Mouse (Mus musculus) cerebellum, adult 2 months (tissue): Measurements from ENCODE around the gene 1700067K01Rik. TPM values are rescaled to one million over a fixed set of nuclear protein-coding genes. Genes with fewer than 3 reads are reported as not detected.

Experiments
- DNase-seq, 2 experiments: peaks; one replicate each; pipeline ENCODE4 v3.0.0; 2021
- H3K27ac ChIP-seq: fragments of 200-500 bp; 2 replicates; pipeline ENCODE4 v1.5.1; 2012; ENCODE audit warnings: low read length, control low read depth, inconsistent platforms; ENCODE audit not compliant: insufficient read depth
- H3K27me3 ChIP-seq: fragments of 200-500 bp; 2 replicates; pipeline ENCODE4 v1.6.1; 2012; ENCODE audit warnings: inconsistent platforms, mild to moderate bottlenecking, low read length, moderate library complexity; ENCODE audit not compliant: control insufficient read depth, insufficient read depth
- H3K4me1 ChIP-seq: fragments of 200-500 bp; 2 replicates; pipeline ENCODE4 v1.6.1; 2011; ENCODE audit warnings: low read length; ENCODE audit not compliant: control insufficient read depth, insufficient read depth
- H3K4me3 ChIP-seq: fragments of 200-500 bp; replicated peaks from 2 replicates; pipeline ENCODE3; 2011; ENCODE audit warnings: mild to moderate bottlenecking, low read depth, low read length, control low read depth; ENCODE audit not compliant: insufficient read depth
- CTCF ChIP-seq: fragments of 200-500 bp; IDR thresholded peaks from 2 replicates; pipeline ENCODE4 v1.5.1; 2011; ENCODE audit warnings: low read depth, mild to moderate bottlenecking, control low read depth, low read length, moderate library complexity, borderline replicate concordance; ENCODE audit not compliant: insufficient read depth
- POLR2A ChIP-seq: fragments of 200-500 bp; IDR thresholded peaks from 2 replicates; pipeline ENCODE4 v1.6.1; 2011; ENCODE audit warnings: low read length, control low read depth, borderline replicate concordance; ENCODE audit not compliant: insufficient read depth
- WGBS: fragments of 180-500 bp; shearing (Covaris S2); methylation state at CpG from one replicate; pipeline ENCODE4 v1.1.7; 2018; 5-methylcytosine and 5-hydroxymethylcytosine counted together
- polyA plus RNA-seq: library from polyadenylated mRNA; depleted of rRNA; stranded (reverse); fragments of >200 nt; gene quantifications from 2 replicates; pipeline ENCODE4 v1.2.3, GENCODE M21; 2012; rRNA removed

1700067K01Rik gene
- polyA plus RNA-seq, 1 experiment, result 0.11 TPM

DNA sequence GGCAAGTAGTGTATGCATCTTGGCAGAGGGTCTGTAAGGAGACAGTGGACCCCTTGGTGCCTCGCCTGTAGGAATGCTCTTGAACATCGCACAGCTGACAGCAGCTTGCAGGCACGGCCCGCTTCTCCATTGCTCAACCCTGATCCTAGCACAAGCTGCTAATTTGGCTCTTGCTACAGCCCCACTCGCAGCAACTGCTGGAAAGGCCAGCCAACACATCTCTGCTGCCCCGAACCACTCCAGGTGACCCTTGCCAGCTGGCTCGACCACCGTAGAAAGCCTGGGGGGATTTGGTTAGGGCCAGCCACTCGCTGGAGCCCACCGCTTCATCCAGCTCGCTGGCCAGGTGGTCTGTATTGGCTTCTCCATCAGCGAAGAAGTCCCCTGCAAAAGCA is 41.6 kb downstream of the 1700067K01Rik start:
- Histone ChIP-seq H3K4me3 (no peak overlapping the region), H3K27ac (no peak overlapping the region), H3K4me1 (no peaks in the 10 kb centered on the region), H3K27me3 (no peaks in the 10 kb centered on the region)
- no peak for DNase-seq
- WGBS, result 35% methylated on average over 12 of the region's 12 CpGs
- no peak for TF ChIP-seq CTCF
- TF ChIP-seq POLR2A, result no peak

DNA sequence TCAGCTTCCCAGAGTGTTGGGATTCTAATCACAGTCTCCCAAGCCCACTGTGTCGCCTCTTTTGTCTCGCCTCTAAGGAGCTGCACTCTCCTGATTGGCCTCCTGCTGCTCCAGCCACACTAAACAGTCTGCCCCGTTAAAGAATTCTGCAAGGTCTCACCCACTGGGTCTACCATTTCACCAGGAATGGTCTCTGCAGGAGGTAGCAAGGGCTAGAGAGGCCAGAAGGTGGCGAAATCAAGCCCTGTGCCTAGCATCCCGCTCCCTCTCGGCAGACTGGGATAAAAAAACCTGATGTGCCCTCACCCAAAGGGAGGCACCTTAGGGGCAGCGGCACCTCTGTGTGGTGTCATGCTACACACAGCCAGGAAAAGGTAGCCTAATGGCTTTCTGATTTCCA is 42.8 kb downstream of the 1700067K01Rik start:
- WGBS, result 42% methylated on average over 7 of the region's 7 CpGs
- Histone ChIP-seq H3K4me3 (no peak overlapping the region), H3K27ac (no peak overlapping the region), H3K27me3 (no peaks in the 10 kb centered on the region), H3K4me1 (no peaks in the 10 kb centered on the region)
- DNase-seq, result no peak
- TF ChIP-seq CTCF, result no peak
- no peak for TF ChIP-seq POLR2A

DNA sequence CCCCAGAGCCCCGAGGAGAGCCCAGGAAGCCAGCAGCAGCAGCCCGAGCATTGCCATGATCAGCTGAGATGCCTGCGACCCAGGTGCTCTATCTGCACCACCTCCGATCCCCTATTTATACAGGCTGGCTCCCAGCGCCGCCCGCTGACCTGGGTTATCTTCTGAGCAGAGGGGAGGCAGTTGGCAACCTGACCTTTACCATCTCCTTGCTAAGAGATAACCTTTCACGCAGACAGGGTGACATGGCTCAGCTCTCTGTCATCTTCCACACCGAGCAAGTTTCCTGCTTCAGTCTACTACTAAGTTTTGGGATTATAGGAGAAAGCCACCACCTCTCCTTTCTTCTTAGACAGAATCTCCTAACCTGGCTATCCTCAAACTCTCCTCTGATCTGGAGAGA is 43.6 kb downstream of the 1700067K01Rik start, which contains the start of gene Rln3:
Gene Rln3 (minus strand): TSS at position 101 of the 400 bp plus-strand sequence.
- Histone ChIP-seq H3K27ac (no peak within 1 kb of the TSS), H3K4me1 (no peaks in the 10 kb centered on the region), H3K27me3 (no peaks in the 10 kb centered on the region), H3K4me3 (no peak within 1 kb of the TSS)
- TF ChIP-seq POLR2A, result no peak
- TF ChIP-seq CTCF, result no peak
- WGBS, result 39% methylated on average over 9 of the region's 9 CpGs
- no peak for DNase-seq

DNA sequence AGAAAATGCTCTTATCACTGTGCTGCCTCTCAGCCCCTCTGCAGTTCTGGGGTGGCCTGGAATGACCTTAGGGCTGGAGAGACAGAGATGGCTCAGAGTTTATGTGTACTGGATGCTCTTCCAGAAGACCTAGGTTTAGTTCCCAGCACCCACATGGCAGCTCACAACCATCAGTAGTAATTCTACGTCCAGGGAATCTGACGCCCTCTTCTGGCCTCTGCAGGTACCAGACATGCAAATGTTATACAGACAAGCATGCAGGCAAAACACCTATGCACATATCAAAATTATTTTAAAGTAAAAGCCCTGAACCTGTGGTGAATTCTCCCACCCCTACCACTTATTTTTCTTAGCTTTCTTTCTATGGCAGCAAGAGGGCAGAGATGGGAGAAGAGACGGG is 45.2 kb downstream of the 1700067K01Rik start:
- Histone ChIP-seq H3K4me3 (no peak overlapping the region), H3K27ac (no peak overlapping the region), H3K4me1 (no peaks in the 10 kb centered on the region), H3K27me3 (no peaks in the 10 kb centered on the region)
- TF ChIP-seq CTCF (no peak), POLR2A (no peak)
- no peak for DNase-seq
- WGBS, result 78% methylated on average over 3 of the region's 3 CpGs

DNA sequence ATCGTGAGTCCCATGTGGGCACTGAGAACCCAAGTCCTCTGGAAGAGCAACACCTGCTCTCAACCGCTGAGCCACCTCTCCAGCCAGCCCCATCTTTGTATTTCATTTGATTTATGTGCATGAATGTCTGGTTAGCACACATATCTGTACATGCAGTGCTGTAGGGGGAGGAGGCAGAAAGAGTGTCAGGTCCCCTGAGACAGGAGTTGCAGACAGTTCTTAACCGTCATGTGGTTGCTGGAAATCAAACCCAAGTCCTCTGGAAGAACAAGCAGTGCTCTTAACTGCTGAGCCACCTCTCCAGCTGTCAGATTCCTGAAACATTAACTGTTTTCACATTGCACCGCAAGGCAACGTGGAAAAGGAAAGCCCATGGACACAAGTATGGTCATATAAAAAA is 46.9 kb downstream of the 1700067K01Rik start:
- Histone ChIP-seq H3K4me3 (no peak overlapping the region), H3K27me3 (no peaks in the 10 kb centered on the region), H3K4me1 (no peaks in the 10 kb centered on the region), H3K27ac (no peak overlapping the region)
- no peak for DNase-seq
- WGBS, result 78% methylated on average over 5 of the region's 5 CpGs
- no peak for TF ChIP-seq CTCF
- TF ChIP-seq POLR2A, result no peak

DNA sequence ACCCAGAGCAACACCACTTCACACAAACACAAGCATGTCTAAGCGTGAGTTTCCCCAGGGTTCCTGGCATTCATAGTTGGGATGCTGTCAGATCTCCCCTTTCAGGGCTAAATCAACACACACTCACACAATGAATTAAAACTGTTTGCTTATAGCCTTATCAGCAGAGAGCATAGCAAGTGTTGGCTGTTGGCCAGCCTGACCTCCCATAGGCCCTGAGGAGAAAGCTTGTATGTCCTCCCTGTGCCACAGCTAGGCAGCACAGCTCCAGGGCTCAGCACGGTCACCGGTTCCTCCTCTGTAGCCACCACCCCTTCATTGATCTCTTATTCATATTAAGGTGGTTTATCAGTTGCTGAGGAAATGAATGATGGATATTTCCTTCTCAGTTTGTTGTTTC is 51.4 kb downstream of the 1700067K01Rik start:
- no peaks in the 10 kb centered on the region for H3K4me1 ChIP-seq
- H3K4me3 ChIP-seq, result no peak overlapping the region
- WGBS, result 64% methylated on average over 3 of the region's 3 CpGs
- TF ChIP-seq CTCF (no peak), POLR2A (no peak)
- no peaks in the 10 kb centered on the region for H3K27me3 ChIP-seq
- H3K27ac ChIP-seq, result no peak overlapping the region
- DNase-seq, result no peak

DNA sequence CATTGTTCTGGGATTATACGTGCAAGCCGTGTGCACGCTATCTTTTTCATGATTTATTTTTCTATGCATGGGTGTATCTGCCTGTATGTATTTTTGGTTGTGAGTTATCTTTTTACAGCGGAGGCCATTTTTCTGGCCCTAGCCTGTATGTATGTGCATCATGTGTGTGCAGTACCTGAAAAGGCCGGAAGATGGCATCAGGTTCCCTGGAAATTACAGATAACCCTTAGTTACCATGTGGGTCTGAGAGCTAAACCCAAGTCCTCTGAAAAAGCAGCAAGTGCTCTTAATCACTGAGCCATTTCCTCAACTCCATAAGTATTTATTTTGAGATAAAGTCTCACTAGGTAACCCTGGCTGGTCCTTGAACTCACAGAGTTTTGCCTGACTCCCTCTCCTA is 51.9 kb downstream of the 1700067K01Rik start:
- H3K27ac ChIP-seq, result no peak overlapping the region
- 95% methylated on average over 5 of the region's 5 CpGs for WGBS
- DNase-seq, result no peak
- H3K4me3 ChIP-seq, result no peak overlapping the region
- H3K27me3 ChIP-seq, result no peaks in the 10 kb centered on the region
- no peaks in the 10 kb centered on the region for H3K4me1 ChIP-seq
- TF ChIP-seq POLR2A (no peak), CTCF (no peak)

Other genes starting within 250 kb of the 1700067K01Rik start
- 164 and 184 TPM in 2 replicates for gene Adgrl1, start 101.4 kb upstream of the 1700067K01Rik start, polyA plus RNA-seq
- gene Gm10644, start 46.3 kb upstream of the 1700067K01Rik start, polyA plus RNA-seq, result 0.56 and 0.74 TPM in 2 replicates
- 2.0 and 2.5 TPM in 2 replicates for gene Asf1b, start 46.0 kb upstream of the 1700067K01Rik start, polyA plus RNA-seq
- gene Prkaca, start 28.5 kb upstream of the 1700067K01Rik start, polyA plus RNA-seq, result 235 and 256 TPM in 2 replicates
- 50.5 and 55.1 TPM in 2 replicates for gene Samd1, start 3.8 kb upstream of the 1700067K01Rik start, polyA plus RNA-seq
- 4.6 and 7.8 TPM in 2 replicates for gene 2210011C24Rik, start 10.7 kb downstream of the 1700067K01Rik start, polyA plus RNA-seq
- gene Palm3, start 20.0 kb downstream of the 1700067K01Rik start, polyA plus RNA-seq, result 2.8 and 4.1 TPM in 2 replicates
- 0.17 and 0.21 TPM in 2 replicates for gene Il27ra, start 41.1 kb downstream of the 1700067K01Rik start, polyA plus RNA-seq
- gene Rln3, start 43.5 kb downstream of the 1700067K01Rik start, polyA plus RNA-seq, result 2.6 and 7.4 TPM in 2 replicates
- gene Gm10643, start 63.6 kb downstream of the 1700067K01Rik start, polyA plus RNA-seq, result 2.0 and 2.1 TPM in 2 replicates
- 27.2 and 27.8 TPM in 2 replicates for gene Rfx1, start 65.3 kb downstream of the 1700067K01Rik start, polyA plus RNA-seq
- gene Dcaf15, start 103.3 kb downstream of the 1700067K01Rik start, polyA plus RNA-seq, result 39.0 and 44.7 TPM in 2 replicates
- 0.14 and 0.20 TPM in 2 replicates for gene Podnl1, start 124.5 kb downstream of the 1700067K01Rik start, polyA plus RNA-seq
- gene Cc2d1a, start 146.4 kb downstream of the 1700067K01Rik start, polyA plus RNA-seq, result 40.4 and 45.1 TPM in 2 replicates
- gene 4930432K21Rik, start 146.5 kb downstream of the 1700067K01Rik start, polyA plus RNA-seq, result 2.7 and 3.2 TPM in 2 replicates
- 2.3 and 2.8 TPM in 2 replicates for gene Nanos3, start 183.7 kb downstream of the 1700067K01Rik start, polyA plus RNA-seq
- gene Zswim4, start 235.6 kb downstream of the 1700067K01Rik start, polyA plus RNA-seq, result 14.0 TPM in 2 replicates
- 210 and 226 TPM in 2 replicates for gene D8Ertd738e, start 248.2 kb downstream of the 1700067K01Rik start, polyA plus RNA-seq